Mouse (Mus musculus) G1E (cell line): ENCODE results near the gene Zbtb45. TPM values are rescaled to one million over a fixed set of nuclear protein-coding genes. Genes with fewer than 3 reads are reported as not detected.

ENCODE experiments used
- ATAC-seq: 2 replicates; pipeline ENCODE4 v1.8.0; 2016; ENCODE audit warnings: mild to moderate bottlenecking; ENCODE audit not compliant: insufficient number of reproducible peaks, poor library complexity, low FRiP score, severe bottlenecking; ENCODE audit errors: extremely low read depth
- DNase-seq: peaks from one replicate; pipeline ENCODE4 v3.0.0; 2012; ENCODE audit warnings: low spot score
- H3K27me3 ChIP-seq: 2 replicates; pipeline ENCODE4 v1.6.1; 2012; ENCODE audit warnings: mild to moderate bottlenecking, low read length, inconsistent platforms; ENCODE audit not compliant: insufficient read depth
- H3K36me3 ChIP-seq: replicated peaks from 2 replicates; pipeline ENCODE3; 2012; ENCODE audit warnings: mild to moderate bottlenecking, inconsistent platforms
- H3K4me1 ChIP-seq: 2 replicates; pipeline ENCODE4 v1.6.1; 2012; ENCODE audit warnings: low read depth, low read length, inconsistent platforms, mixed read lengths; ENCODE audit not compliant: insufficient read depth
- H3K4me3 ChIP-seq: 2 replicates; pipeline ENCODE4 v1.5.1; 2012; ENCODE audit warnings: low read depth, mild to moderate bottlenecking, inconsistent platforms, low read length, moderate library complexity, mixed read lengths
- H3K9me3 ChIP-seq: replicated peaks from 2 replicates; pipeline ENCODE4 v1.6.1; 2012; ENCODE audit warnings: inconsistent platforms
- CTCF ChIP-seq: IDR thresholded peaks from 2 replicates; pipeline ENCODE4 v1.5.1; 2012; ENCODE audit warnings: low read depth, low read length, inconsistent platforms, mixed read lengths
- GATA1 ChIP-seq: IDR thresholded peaks from 2 replicates; pipeline ENCODE4 v1.6.1; 2012; ENCODE audit warnings: borderline replicate concordance, low read length, inconsistent platforms, mixed read lengths
- GATA2 ChIP-seq: IDR thresholded peaks from 2 replicates; pipeline ENCODE4 v1.6.1; 2012; ENCODE audit warnings: low read depth, low read length, inconsistent platforms, borderline replicate concordance
- POLR2AphosphoS5 ChIP-seq: IDR thresholded peaks from 2 replicates; pipeline ENCODE4 v1.6.1; 2012; ENCODE audit warnings: low read depth, low read length, inconsistent platforms; ENCODE audit not compliant: insufficient replicate concordance
- TAL1 ChIP-seq: conservative IDR thresholded peaks from 2 replicates; pipeline ENCODE4 v1.6.1; 2012; ENCODE audit warnings: low read depth, low read length, inconsistent platforms, mixed read lengths
- polyA plus RNA-seq: library from polyadenylated mRNA; stranded (reverse); fragments of >175 nt; gene quantifications from 2 replicates; pipeline ENCODE4 v1.2.3, GENCODE M21; 2012
- total RNA-seq, 2 experiments: library from RNA; stranded (forward) in 1 of 2; stranded (reverse) in 1 of 2; fragments of 200-1000 nt in 1 of 2; fragments of >200 nt in 1 of 2; fragmentation: Nextera tagmentation in 1 of 2; gene quantifications; 2 replicates each; pipeline ENCODE4 v1.2.3; 2014 to 2017

Zbtb45 gene
- total and polyA plus RNA-seq, 3 experiments = 9.0 to 99.1 (median 9.6) TPM

GRCm38 (mm10) chr7:13035211-13035855, 25.5 kb upstream of the Zbtb45 start:
- no peaks in the 10 kb centered on the region for H3K9me3 ChIP-seq
- H3K4me1 ChIP-seq = peaks cover 74% of the 10 kb centered on the region
- DNase-seq (no peak), ATAC-seq (no peak)
- peak overlapping the region; percentile 83 for H3K4me3 ChIP-seq
- TF ChIP-seq GATA2 = no peak
- TF ChIP-seq CTCF = no peak
- no peak for TF ChIP-seq GATA1
- no peak for TF ChIP-seq POLR2AphosphoS5
- no peak for TF ChIP-seq TAL1
- no peaks in the 10 kb centered on the region for H3K27me3 ChIP-seq
- peaks cover 64% of the 10 kb centered on the region for H3K36me3 ChIP-seq

- Histone ChIP-seq H3K36me3 (peaks cover 73% of the 10 kb centered on the region), H3K9me3 (no peaks in the 10 kb centered on the region), H3K4me1 (peaks cover 73% of the 10 kb centered on the region), H3K4me3 (peak within 1 kb of the TSS; percentile 83), H3K27me3 (no peaks in the 10 kb centered on the region)
- DNase-seq (peak; percentile 93), ATAC-seq (peak; percentile 73)
- TF ChIP-seq GATA2 = no peak
- TF ChIP-seq POLR2AphosphoS5 = peak; percentile 94; the same call in 1 of the 2 replicates
- no peak for TF ChIP-seq TAL1
Observed at GRCm38 (mm10) chr7:13034148-13034977, 24.5 kb upstream of the Zbtb45 start, which contains the start of gene Chmp2a. Gene Chmp2a (minus strand): TSS chr7:13034807.

GRCm38 (mm10) chr7:13033451-13034147, 23.8 kb upstream of the Zbtb45 start:
- peak overlapping the region; percentile 83 for H3K4me3 ChIP-seq
- peaks cover 73% of the 10 kb centered on the region for H3K4me1 ChIP-seq
- no peak for DNase-seq
- no peaks in the 10 kb centered on the region for H3K27me3 ChIP-seq
- H3K9me3 ChIP-seq = no peaks in the 10 kb centered on the region
- no peak for ATAC-seq
- peaks cover 80% of the 10 kb centered on the region for H3K36me3 ChIP-seq
- peak; percentile 29; the same call in 1 of the 2 replicates for TF ChIP-seq POLR2AphosphoS5
- no peak for TF ChIP-seq TAL1
- TF ChIP-seq GATA2 = no peak
- TF ChIP-seq GATA1 = no peak
- TF ChIP-seq CTCF = no peak

GRCm38 (mm10) chr7:13032541-13032940, 22.7 kb upstream of the Zbtb45 start:
- DNase-seq (no peak), ATAC-seq (no peak)
- Histone ChIP-seq H3K36me3 (peaks cover 91% of the 10 kb centered on the region), H3K4me1 (peaks cover 80% of the 10 kb centered on the region), H3K4me3 (no peak overlapping the region), H3K9me3 (no peaks in the 10 kb centered on the region), H3K27me3 (no peaks in the 10 kb centered on the region)
- TF ChIP-seq CTCF (no peak), TAL1 (no peak), GATA1 (no peak), GATA2 (no peak), POLR2AphosphoS5 (no peak; the same call in 1 of the 2 replicates)

GRCm38 (mm10) chr7:13031983-13032382, 22.1 kb upstream of the Zbtb45 start:
- no peak overlapping the region for H3K4me3 ChIP-seq
- H3K9me3 ChIP-seq = no peaks in the 10 kb centered on the region
- TF ChIP-seq GATA2 (no peak), POLR2AphosphoS5 (no peak; the same call in 1 of the 2 replicates), CTCF (no peak), TAL1 (no peak), GATA1 (no peak)
- no peaks in the 10 kb centered on the region for H3K27me3 ChIP-seq
- DNase-seq (no peak), ATAC-seq (no peak)
- peaks cover 97% of the 10 kb centered on the region for H3K36me3 ChIP-seq
- peaks cover 85% of the 10 kb centered on the region for H3K4me1 ChIP-seq

GRCm38 (mm10) chr7:13031069-13031468, 21.2 kb upstream of the Zbtb45 start:
- DNase-seq = no peak
- Histone ChIP-seq H3K9me3 (no peaks in the 10 kb centered on the region), H3K4me3 (no peak overlapping the region), H3K36me3 (peaks cover 97% of the 10 kb centered on the region), H3K4me1 (peaks cover 85% of the 10 kb centered on the region), H3K27me3 (no peaks in the 10 kb centered on the region)
- ATAC-seq = no peak
- TF ChIP-seq TAL1 (no peak), GATA2 (no peak), POLR2AphosphoS5 (no peak), CTCF (no peak), GATA1 (no peak)
